Mouse (Mus musculus) embryonic fibroblast, embryonic 13.5 days (primary cell): ENCODE results near the gene Olfr325.

Experiments used
- CTCF ChIP-seq: IDR thresholded peaks from 2 replicates; pipeline ENCODE4 v1.5.1; 2011; ENCODE audit warnings: mild to moderate bottlenecking, control low read depth, low read length, moderate library complexity, borderline replicate concordance; ENCODE audit not compliant: insufficient read depth
- POLR2A ChIP-seq: IDR thresholded peaks from 2 replicates; pipeline ENCODE4 v1.6.1; 2011; ENCODE audit warnings: low read depth, mild to moderate bottlenecking, control low read depth, low read length, moderate library complexity

GRCm38 (mm10) chr11:58570405-58570804 is 7.1 kb upstream of the Olfr325 start, which contains the start of gene Olfr224:
- TF ChIP-seq CTCF (no peak), POLR2A (no peak)
